Mouse (Mus musculus): ENCODE data around the gene Rrbp1. TPM values are rescaled to one million over a fixed set of nuclear protein-coding genes. Genes with fewer than 3 reads are reported as not detected.

Gene Rrbp1
- total and polyA plus RNA-seq, 3 experiments = 39.7 to 85.3 (median 70.6) TPM

DNA sequence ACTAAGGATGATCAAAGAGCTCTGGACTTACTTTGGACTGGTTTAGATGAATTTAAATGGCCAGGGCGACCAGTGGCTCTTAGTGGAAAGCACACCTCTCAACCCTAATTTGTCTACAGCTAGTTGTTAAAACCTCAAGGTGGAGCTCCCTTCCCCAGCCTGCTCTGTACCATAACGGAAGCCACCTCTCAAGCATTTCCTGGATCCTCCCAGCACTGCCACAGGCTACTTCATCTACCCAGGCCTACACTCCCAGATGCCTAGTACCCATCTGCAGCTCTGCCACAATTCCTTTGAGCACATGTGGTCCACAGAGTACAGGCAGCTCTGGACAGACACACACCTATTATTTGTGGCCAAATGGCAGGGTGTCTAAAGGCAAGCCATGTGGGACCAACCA, 27.6 kb downstream of the Rrbp1 start:
- peaks cover 9% of the 10 kb centered on the region for H3K4me1 ChIP-seq (ENCODE audit: insufficient read depth, low read depth, low read length)
- H3K27me3 ChIP-seq (ENCODE audit: insufficient read depth, low read length) = no peaks in the 10 kb centered on the region
- H3K4me3 ChIP-seq (ENCODE audit: low read depth, low read length) = no peak overlapping the region
- no peaks in the 10 kb centered on the region for H3K9me3 ChIP-seq (replicated peaks)
- no peak for TF ChIP-seq POLR2AphosphoS5 (IDR thresholded peaks at IDR 0.05; ENCODE audit: insufficient replicate concordance, low read depth, low read length)
- TF ChIP-seq GATA2 (IDR thresholded peaks at IDR 0.05; ENCODE audit: borderline replicate concordance, low read depth, low read length) = no peak
- TF ChIP-seq GATA1 (IDR thresholded peaks at IDR 0.05; ENCODE audit: borderline replicate concordance, low read length) = no peak
- TF ChIP-seq CTCF (IDR thresholded peaks at IDR 0.05; ENCODE audit: low read depth, low read length) = no peak
- TF ChIP-seq TAL1 (conservative IDR thresholded peaks at IDR 0.05; ENCODE audit: low read depth, low read length) = no peak
- DNase-seq (ENCODE audit: low spot score) = no peak
- H3K36me3 ChIP-seq (replicated peaks) = peaks cover 91% of the 10 kb centered on the region
- no peak for ATAC-seq (ENCODE audit: extremely low read depth, insufficient number of reproducible peaks, low FRiP score, poor library complexity, severe bottlenecking)

- ATAC-seq (ENCODE audit: extremely low read depth, insufficient number of reproducible peaks, low FRiP score, poor library complexity, severe bottlenecking) (no peak), DNase-seq (ENCODE audit: low spot score) (no peak)
- peaks cover 9% of the 10 kb centered on the region for H3K4me1 ChIP-seq (ENCODE audit: insufficient read depth, low read depth, low read length)
- no peaks in the 10 kb centered on the region for H3K27me3 ChIP-seq (ENCODE audit: insufficient read depth, low read length)
- no peak for TF ChIP-seq GATA1 (IDR thresholded peaks at IDR 0.05; ENCODE audit: borderline replicate concordance, low read length)
- TF ChIP-seq GATA2 (IDR thresholded peaks at IDR 0.05; ENCODE audit: borderline replicate concordance, low read depth, low read length) = no peak
- no peak for TF ChIP-seq TAL1 (conservative IDR thresholded peaks at IDR 0.05; ENCODE audit: low read depth, low read length)
- no peak for TF ChIP-seq POLR2AphosphoS5 (IDR thresholded peaks at IDR 0.05; ENCODE audit: insufficient replicate concordance, low read depth, low read length)
- TF ChIP-seq CTCF (IDR thresholded peaks at IDR 0.05; ENCODE audit: low read depth, low read length) = no peak
- H3K36me3 ChIP-seq (replicated peaks) = peaks cover 91% of the 10 kb centered on the region
- no peaks in the 10 kb centered on the region for H3K9me3 ChIP-seq (replicated peaks)
- H3K4me3 ChIP-seq (ENCODE audit: low read depth, low read length) = no peak overlapping the region
Measured at GRCm38 (mm10) chr2:143982901-143983300, 28.2 kb downstream of the Rrbp1 start.

DNA sequence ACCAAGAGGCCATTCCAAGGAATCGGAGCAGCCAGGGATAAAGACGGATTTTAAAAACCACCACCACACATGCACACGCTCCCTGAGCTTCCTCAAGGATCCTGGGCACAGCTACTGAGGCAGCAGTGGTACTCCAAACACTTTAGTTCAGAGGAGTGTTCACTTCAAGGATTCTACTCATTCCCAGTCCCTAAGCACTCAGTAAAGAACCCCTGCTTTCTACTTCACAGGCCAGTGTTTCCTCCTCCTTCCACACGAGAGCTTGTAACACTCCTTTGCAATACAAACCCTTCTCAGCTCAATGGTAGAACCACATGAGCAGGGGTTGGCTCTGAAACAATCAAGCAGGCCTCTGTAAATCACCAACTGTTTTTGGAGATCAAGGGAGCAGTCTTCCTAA, 28.9 kb downstream of the Rrbp1 start:
- Histone ChIP-seq H3K36me3 (replicated peaks) (peaks cover 88% of the 10 kb centered on the region), H3K4me1 (ENCODE audit: insufficient read depth, low read depth, low read length) (peaks cover 9% of the 10 kb centered on the region), H3K9me3 (replicated peaks) (no peaks in the 10 kb centered on the region), H3K4me3 (ENCODE audit: low read depth, low read length) (no peak overlapping the region), H3K27me3 (ENCODE audit: insufficient read depth, low read length) (no peaks in the 10 kb centered on the region)
- DNase-seq (ENCODE audit: low spot score) = no peak
- TF ChIP-seq GATA2 (IDR thresholded peaks at IDR 0.05; ENCODE audit: borderline replicate concordance, low read depth, low read length) (no peak), GATA1 (IDR thresholded peaks at IDR 0.05; ENCODE audit: borderline replicate concordance, low read length) (no peak), POLR2AphosphoS5 (IDR thresholded peaks at IDR 0.05; ENCODE audit: insufficient replicate concordance, low read depth, low read length) (no peak), TAL1 (conservative IDR thresholded peaks at IDR 0.05; ENCODE audit: low read depth, low read length) (no peak), CTCF (IDR thresholded peaks at IDR 0.05; ENCODE audit: low read depth, low read length) (no peak)
- ATAC-seq (ENCODE audit: extremely low read depth, insufficient number of reproducible peaks, low FRiP score, poor library complexity, severe bottlenecking) = no peak

DNA sequence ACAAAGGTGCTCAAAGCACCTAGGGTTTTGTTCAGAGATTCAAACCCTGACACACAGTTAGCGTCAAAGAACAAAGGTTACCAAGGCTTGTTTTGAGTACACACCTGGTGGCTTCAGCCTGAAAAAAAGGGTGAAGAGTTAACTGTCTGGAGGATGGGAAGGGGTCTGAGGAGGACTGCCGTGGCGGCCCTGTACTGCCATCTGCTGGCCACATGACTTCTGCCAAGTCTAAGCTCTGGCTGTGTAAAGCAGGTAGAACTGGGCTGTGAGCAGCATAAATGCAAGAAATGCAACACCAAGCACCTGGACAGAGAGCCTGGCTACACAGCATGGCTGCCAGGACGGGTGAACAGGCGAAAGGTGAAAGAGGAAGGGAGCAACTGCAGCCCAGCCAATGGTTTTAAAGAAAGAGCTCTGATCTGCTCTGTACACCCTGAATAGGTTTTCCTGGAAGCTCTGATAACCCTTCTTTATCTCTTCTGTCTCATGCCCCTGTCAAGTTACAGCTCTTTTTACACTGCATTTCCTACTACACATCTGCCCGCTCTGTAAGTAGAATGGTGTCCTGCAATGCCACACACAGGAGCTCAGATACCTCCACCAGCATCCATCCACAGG, 30.2 kb downstream of the Rrbp1 start:
- TF ChIP-seq TAL1 (conservative IDR thresholded peaks at IDR 0.05; ENCODE audit: low read depth, low read length) (no peak), POLR2AphosphoS5 (IDR thresholded peaks at IDR 0.05; ENCODE audit: insufficient replicate concordance, low read depth, low read length) (no peak), GATA1 (IDR thresholded peaks at IDR 0.05; ENCODE audit: borderline replicate concordance, low read length) (no peak), CTCF (IDR thresholded peaks at IDR 0.05; ENCODE audit: low read depth, low read length) (0 out of 2 replicates have a peak, but pooled peaks have one; percentile 36)
- Histone ChIP-seq H3K36me3 (replicated peaks) (peaks cover 85% of the 10 kb centered on the region), H3K4me1 (ENCODE audit: insufficient read depth, low read depth, low read length) (peaks cover 9% of the 10 kb centered on the region), H3K27me3 (ENCODE audit: insufficient read depth, low read length) (no peaks in the 10 kb centered on the region), H3K4me3 (ENCODE audit: low read depth, low read length) (no peak overlapping the region), H3K9me3 (replicated peaks) (no peaks in the 10 kb centered on the region)
- peak; percentile 52; the same call in 1 of the 2 replicates for ATAC-seq (ENCODE audit: extremely low read depth, insufficient number of reproducible peaks, low FRiP score, poor library complexity, severe bottlenecking)
- peak; percentile 18 for DNase-seq (ENCODE audit: low spot score)

- no peak overlapping the region for H3K4me3 ChIP-seq (ENCODE audit: low read depth, low read length)
- no peaks in the 10 kb centered on the region for H3K27me3 ChIP-seq (ENCODE audit: insufficient read depth, low read length)
- H3K9me3 ChIP-seq (replicated peaks) = no peaks in the 10 kb centered on the region
- DNase-seq (ENCODE audit: low spot score) (no peak), ATAC-seq (ENCODE audit: extremely low read depth, insufficient number of reproducible peaks, low FRiP score, poor library complexity, severe bottlenecking) (no peak)
- TF ChIP-seq GATA1 (IDR thresholded peaks at IDR 0.05; ENCODE audit: borderline replicate concordance, low read length) (no peak), GATA2 (IDR thresholded peaks at IDR 0.05; ENCODE audit: borderline replicate concordance, low read depth, low read length) (no peak), CTCF (IDR thresholded peaks at IDR 0.05; ENCODE audit: low read depth, low read length) (no peak), TAL1 (conservative IDR thresholded peaks at IDR 0.05; ENCODE audit: low read depth, low read length) (no peak), POLR2AphosphoS5 (IDR thresholded peaks at IDR 0.05; ENCODE audit: insufficient replicate concordance, low read depth, low read length) (no peak)
- peaks cover 9% of the 10 kb centered on the region for H3K4me1 ChIP-seq (ENCODE audit: insufficient read depth, low read depth, low read length)
- H3K36me3 ChIP-seq (replicated peaks) = peaks cover 80% of the 10 kb centered on the region
Measured at GRCm38 (mm10) chr2:143978444-143979147, 32.5 kb downstream of the Rrbp1 start.

DNA sequence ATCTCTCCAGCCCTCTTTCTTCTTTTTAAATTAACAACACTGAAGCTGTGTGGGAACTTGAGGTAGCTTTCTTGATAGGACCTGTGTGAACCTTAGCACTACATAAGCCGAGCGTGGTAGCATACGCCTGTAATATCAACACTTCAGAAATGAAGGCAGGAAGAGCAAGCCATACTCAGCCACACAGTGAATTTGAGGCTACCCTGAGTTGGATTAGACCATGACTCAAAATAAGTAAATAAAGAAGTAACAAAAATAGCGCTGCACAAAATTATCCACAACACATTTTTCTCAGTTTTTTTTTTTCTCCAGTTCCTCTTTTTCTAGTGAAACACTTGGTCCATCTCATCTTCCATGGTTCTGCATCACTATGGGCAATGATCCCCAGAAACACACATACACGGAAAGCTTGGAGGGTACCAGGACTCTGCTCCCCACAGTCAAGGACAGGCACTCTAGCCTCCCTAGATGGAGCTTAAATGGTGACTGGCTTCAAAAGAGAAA, 35.9 kb downstream of the Rrbp1 start:
- H3K4me1 ChIP-seq (ENCODE audit: insufficient read depth, low read depth, low read length) = no peaks in the 10 kb centered on the region
- H3K4me3 ChIP-seq (ENCODE audit: low read depth, low read length) = no peak overlapping the region
- H3K27me3 ChIP-seq (ENCODE audit: insufficient read depth, low read length) = no peaks in the 10 kb centered on the region
- peaks cover 81% of the 10 kb centered on the region for H3K36me3 ChIP-seq (replicated peaks)
- TF ChIP-seq POLR2AphosphoS5 (IDR thresholded peaks at IDR 0.05; ENCODE audit: insufficient replicate concordance, low read depth, low read length) = no peak
- no peak for TF ChIP-seq GATA1 (IDR thresholded peaks at IDR 0.05; ENCODE audit: borderline replicate concordance, low read length)
- TF ChIP-seq GATA2 (IDR thresholded peaks at IDR 0.05; ENCODE audit: borderline replicate concordance, low read depth, low read length) = no peak
- no peak for TF ChIP-seq TAL1 (conservative IDR thresholded peaks at IDR 0.05; ENCODE audit: low read depth, low read length)
- TF ChIP-seq CTCF (IDR thresholded peaks at IDR 0.05; ENCODE audit: low read depth, low read length) = no peak
- no peak for DNase-seq (ENCODE audit: low spot score)
- no peak for ATAC-seq (ENCODE audit: extremely low read depth, insufficient number of reproducible peaks, low FRiP score, poor library complexity, severe bottlenecking)
- no peaks in the 10 kb centered on the region for H3K9me3 ChIP-seq (replicated peaks)
